Mouse (Mus musculus) spleen, postnatal 10 days (tissue): ENCODE data around the gene Tmsb15b1.
A peak's percentile ranks its signal among the peaks of the same experiment; 100 is the strongest.
"Not testable (repeated sequence)": the region's sequence is repeated elsewhere in the genome, so short reads cannot be mapped to it uniquely, and the experiment has no call there.

Source experiments
- DNase-seq, 2 experiments: peaks; one replicate each; pipeline ENCODE4 v3.0.0; 2021 to 2022; ENCODE audit warnings: low spot score in 2 of 2

Gene Tmsb15b1

GRCm38 (mm10) chrX:136976424-136977084 is at the start of gene Tmsb15b1, which contains the start of gene Tmsb15l:
TSS of gene Tmsb15b1 (minus strand) at chrX:136976874.
TSS of gene Tmsb15l (minus strand) at chrX:136976869.
- peak in 1 of 2 experiments; percentile 69 for DNase-seq

DNA sequence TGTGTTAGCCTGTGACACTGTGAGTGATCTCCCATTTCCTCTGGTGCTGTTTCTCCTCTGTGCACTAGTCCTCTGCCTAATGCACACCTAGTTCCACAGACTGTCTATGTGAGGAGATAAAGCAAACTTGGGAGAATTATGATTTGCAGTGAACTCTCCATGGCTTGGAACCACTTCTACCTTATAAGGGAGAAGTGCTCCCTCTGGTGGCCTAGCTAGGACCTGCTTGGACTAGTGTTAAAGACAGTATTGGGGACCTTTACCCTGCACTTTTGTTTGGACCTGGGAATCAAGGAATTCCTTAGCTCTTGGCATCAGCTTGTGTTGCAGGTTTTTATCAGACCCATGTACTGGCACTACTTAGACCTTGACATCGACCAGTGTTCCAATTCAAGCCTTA is 42.6 kb upstream of the Tmsb15b1 start:
- DNase-seq, result peak; percentile 29 to 75

- no peak for DNase-seq
Observed at GRCm38 (mm10) chrX:137017668-137018067, 41.0 kb upstream of the Tmsb15b1 start.

DNA sequence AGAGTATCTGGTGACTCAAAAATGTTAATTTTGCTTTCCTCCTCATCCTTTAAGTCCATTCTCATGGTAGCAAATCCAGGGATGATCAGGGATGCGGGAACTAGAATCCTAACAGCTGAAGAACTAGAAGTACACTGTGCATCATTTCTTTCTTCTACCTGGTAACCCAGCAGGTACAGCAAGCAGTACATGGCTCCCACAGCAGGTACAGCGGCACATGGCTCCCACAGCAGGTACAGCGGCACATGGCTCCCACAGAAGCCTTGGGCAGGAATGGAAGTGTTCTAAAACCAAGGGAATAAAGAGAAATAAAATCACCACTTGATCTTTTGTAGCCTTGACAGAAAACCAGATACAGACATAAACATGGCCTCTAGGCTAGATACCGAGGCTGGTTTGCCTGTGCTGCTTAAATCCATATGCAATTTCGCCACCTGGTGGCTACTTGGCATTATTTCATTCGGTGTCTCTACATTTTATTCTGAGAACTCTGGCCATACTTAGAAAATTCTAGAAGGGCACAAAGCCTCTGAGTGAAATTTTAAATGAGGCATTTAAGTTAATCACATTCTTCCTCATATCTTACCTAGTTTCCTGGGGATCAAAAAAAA is 38.5 kb upstream of the Tmsb15b1 start:
- DNase-seq, result peak in 1 of 2 experiments; percentile 57

- no peak for DNase-seq
Observed at GRCm38 (mm10) chrX:136996256-136996655, 19.6 kb upstream of the Tmsb15b1 start.

GRCm38 (mm10) chrX:136993641-136994040 is 17.0 kb upstream of the Tmsb15b1 start:
- DNase-seq, result no peak

DNA sequence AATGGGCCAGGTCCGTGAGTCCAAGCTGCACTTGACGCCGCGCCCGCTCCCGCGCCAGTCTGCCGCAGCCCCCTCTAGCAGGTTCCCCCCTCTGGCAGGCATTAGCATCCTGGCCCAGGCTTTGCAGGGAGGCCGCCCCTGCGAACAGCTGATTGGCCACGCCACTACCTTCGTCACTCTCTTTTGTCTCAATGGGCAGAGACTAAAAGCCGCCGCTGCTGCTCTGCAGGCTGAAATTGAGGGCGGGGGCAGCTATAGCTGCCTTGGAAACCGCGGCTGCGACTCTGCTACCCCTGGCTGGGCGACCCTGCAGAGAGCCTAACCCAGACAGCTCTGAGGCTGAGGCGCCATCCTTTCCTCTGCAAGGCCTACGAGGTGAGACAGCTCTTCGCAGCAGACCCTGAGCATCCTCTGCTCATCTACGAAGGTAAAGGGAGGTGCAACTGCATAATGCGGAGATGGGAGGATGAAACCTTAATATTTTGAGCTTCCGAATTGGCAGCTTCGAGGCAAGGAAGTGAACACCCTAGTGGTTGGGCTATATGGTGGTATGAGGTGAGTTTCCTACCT is 16.4 kb upstream of the Tmsb15b1 start, which contains the start of gene Zcchc18:
Gene Zcchc18 (plus strand): TSS at position 178 of the 570 bp plus-strand sequence.
- DNase-seq, result peak; percentile 10 to 58

DNA sequence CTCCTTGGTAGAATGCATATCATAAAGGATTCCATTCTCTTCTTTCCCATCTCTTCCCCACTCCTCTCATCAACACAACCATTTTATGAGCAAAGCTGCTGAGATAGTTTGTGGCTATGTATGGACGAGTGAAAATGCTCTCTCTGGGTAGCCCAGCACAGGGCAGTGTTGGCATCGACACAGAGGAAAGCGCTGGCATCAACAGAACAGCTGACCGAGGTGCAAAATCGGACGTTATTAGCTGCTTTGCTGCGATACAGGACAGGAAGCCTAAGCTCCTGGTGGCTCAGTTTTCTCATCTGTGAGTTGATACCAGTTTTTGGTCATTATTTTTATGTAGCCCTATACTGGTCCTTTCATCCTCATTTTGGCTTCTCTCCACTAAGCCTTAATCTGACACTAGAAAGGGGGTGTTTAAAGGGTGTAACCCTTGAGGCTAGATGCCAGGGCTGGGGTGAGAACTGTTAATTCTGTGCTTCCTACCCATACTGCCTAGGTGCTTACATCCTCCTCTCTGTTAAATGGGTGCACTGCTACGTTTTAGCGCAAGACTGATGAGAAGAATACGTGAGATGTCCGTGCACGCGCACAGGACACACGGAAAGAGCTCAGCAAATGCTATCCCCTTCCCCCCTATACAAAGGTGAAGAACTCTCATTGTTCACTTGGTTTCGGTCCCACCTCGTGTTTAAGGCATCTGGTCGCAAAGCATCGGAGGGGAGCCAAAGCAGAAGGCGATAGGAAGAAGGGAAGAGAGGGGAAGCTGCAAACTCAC is 15.7 kb upstream of the Tmsb15b1 start:
- no peak for DNase-seq

- DNase-seq, result no peak
Observed at GRCm38 (mm10) chrX:136991274-136991673, 14.6 kb upstream of the Tmsb15b1 start.

GRCm38 (mm10) chrX:136986039-136986438 is 9.4 kb upstream of the Tmsb15b1 start:
- peak in 1 of 2 experiments; percentile 17 for DNase-seq

GRCm38 (mm10) chrX:136978616-136979015 is 1.9 kb upstream of the Tmsb15b1 start:
- DNase-seq, result peak in 1 of 2 experiments; percentile 17

DNA sequence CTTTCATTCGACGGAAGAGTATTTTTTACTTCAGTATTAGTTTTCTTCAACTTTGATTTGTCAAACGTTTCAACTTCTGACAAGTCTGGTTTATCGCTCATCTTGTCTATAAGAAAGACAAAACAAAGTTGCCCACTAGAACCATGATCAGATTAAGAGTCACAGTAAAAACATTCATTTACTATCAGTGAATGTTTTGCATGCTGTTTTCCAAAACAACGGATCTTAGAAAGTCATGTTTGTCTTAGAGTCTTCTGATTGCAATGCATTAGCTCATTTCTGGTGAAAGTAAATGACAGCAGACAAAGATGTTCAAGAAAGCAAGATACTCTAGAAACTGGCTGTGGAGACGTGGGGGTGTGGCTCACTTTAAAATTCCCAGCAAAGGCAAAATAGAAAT is 1.3 kb downstream of the Tmsb15b1 start, which contains the start of gene Tmsb15b2:
Gene Tmsb15b2 (minus strand): TSS at position 101 of the 400 bp plus-strand sequence.
- DNase-seq, result not testable (repeated sequence)

DNA sequence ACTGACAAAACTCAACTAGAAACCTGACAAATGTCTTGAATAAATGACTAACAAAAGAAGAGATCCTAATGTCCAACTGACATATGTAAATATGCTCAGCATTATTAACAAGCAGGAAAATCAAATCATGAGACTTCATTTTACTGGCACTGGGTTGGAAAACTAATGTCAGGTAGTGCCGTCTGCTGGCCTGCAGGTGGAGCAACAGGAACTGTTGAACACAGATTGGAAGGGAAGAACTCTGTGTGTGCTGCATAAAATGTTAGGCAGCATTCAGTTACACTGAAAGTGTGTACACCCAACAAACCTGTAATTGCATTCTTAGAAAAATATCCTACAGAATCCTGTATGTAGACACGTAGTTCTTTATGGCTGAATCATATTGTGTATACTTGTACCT is 17.0 kb downstream of the Tmsb15b1 start:
- peak in 1 of 2 experiments; percentile 16 for DNase-seq

GRCm38 (mm10) chrX:136958300-136958699 is 18.4 kb downstream of the Tmsb15b1 start:
- DNase-seq, result not testable (repeated sequence)

DNA sequence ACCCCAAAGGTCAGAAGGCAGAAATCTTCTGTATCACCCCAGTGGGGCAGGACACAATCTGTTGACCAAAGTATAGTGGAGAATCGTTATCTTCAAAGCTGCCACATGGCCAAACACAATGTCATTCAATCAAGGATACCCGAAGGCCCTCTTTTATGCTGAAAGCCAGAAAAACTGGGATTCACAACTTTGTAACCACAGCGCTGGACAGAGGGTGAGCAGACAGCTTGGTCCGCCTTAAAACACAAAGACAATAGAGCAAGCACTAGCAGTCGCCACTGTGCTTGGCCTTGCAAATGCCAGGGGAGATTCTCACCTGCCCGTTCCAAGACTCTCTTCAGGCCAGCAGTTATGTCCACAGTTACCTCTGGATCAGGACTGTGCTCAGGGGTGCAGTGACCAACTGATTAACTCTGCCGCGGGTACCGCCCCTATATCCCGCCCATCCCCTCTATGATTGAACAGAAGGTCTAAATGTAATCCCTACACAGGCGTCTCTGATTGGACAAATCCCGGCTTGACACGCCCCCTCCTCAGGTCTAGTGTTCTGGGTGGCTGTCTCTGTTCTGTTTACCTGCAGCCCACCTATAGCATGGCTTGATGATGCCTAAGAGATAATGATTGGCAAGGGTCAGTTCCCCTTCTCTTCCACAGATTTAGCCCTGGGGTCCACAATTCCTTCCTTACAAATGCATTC is 18.9 kb downstream of the Tmsb15b1 start:
- peak in 1 of 2 experiments; percentile 19 for DNase-seq

- no peak for DNase-seq
Observed at GRCm38 (mm10) chrX:136937985-136938384, 38.7 kb downstream of the Tmsb15b1 start.

DNA sequence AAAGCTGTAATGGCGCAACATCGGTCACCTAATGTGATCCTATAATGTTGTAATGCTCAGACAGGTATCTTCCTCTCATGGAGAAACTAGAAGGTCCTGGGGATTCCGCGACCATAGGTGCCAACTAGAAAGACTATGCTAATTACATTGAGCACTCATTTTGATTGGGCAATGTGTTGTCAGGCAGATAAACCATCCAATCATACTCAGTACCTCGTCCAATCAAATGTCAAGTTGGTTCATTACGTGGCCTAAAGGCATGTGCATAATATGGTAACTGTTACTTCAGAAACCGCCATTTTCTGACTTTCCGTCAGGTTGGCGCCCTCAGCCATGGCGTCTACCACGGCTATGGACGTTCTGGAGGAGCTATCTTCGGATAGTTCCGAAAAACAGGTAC is 49.6 kb downstream of the Tmsb15b1 start, which contains the start of gene H2bfm:
Gene H2bfm (plus strand): TSS at position 295 of the 400 bp plus-strand sequence.
- no peak for DNase-seq

- DNase-seq, result no peak
Observed at GRCm38 (mm10) chrX:136925863-136926262, 50.8 kb downstream of the Tmsb15b1 start.
